Mouse (Mus musculus): ENCODE results near the gene Fgf2. TPM values are rescaled to one million over a fixed set of nuclear protein-coding genes. Genes with fewer than 3 reads are reported as not detected.
A peak's percentile ranks its signal among the peaks of the same experiment; 100 is the strongest.

Fgf2 gene
- polyA plus RNA-seq, 1 experiment from 2014 or later = 1.4 TPM

- Histone ChIP-seq H3K27me3 (no peaks in the 10 kb centered on the region), H3K27ac (no peak overlapping the region), H3K4me3 (no peak overlapping the region), H3K36me3 (no peaks in the 10 kb centered on the region), H3K9me3 (replicated peaks) (no peaks in the 10 kb centered on the region), H3K4me1 (replicated peaks) (no peaks in the 10 kb centered on the region), H3K4me2 (no peak overlapping the region), H3K9ac (no peak overlapping the region)
- ATAC-seq (replicated peaks; ENCODE audit: insufficient number of reproducible peaks, insufficient read depth, low FRiP score, low read depth) = no peak
- WGBS = 59% methylated on average over 3 of the region's 3 CpGs
Observed at GRCm38 (mm10) chr3:37326627-37327026, 21.5 kb upstream of the Fgf2 start.

GRCm38 (mm10) chr3:37328489-37328888, 19.7 kb upstream of the Fgf2 start:
- no peaks in the 10 kb centered on the region for H3K4me1 ChIP-seq (replicated peaks)
- no peak overlapping the region for H3K4me2 ChIP-seq
- 64% methylated on average over 2 of the region's 2 CpGs for WGBS
- H3K36me3 ChIP-seq = no peaks in the 10 kb centered on the region
- H3K27me3 ChIP-seq = no peaks in the 10 kb centered on the region
- H3K27ac ChIP-seq = no peak overlapping the region
- H3K9me3 ChIP-seq (replicated peaks) = no peaks in the 10 kb centered on the region
- H3K9ac ChIP-seq = no peak overlapping the region
- H3K4me3 ChIP-seq = no peak overlapping the region
- ATAC-seq (replicated peaks; ENCODE audit: insufficient number of reproducible peaks, insufficient read depth, low FRiP score, low read depth) = no peak

GRCm38 (mm10) chr3:37329963-37330362, 18.2 kb upstream of the Fgf2 start:
- WGBS = 88% methylated on average over 1 of the region's 1 CpGs
- H3K9ac ChIP-seq = no peak overlapping the region
- H3K27ac ChIP-seq = no peak overlapping the region
- H3K36me3 ChIP-seq = no peaks in the 10 kb centered on the region
- H3K27me3 ChIP-seq = no peaks in the 10 kb centered on the region
- no peak for ATAC-seq (replicated peaks; ENCODE audit: insufficient number of reproducible peaks, insufficient read depth, low FRiP score, low read depth)
- H3K4me2 ChIP-seq = no peak overlapping the region
- no peak overlapping the region for H3K4me3 ChIP-seq
- H3K4me1 ChIP-seq (replicated peaks) = no peaks in the 10 kb centered on the region
- no peaks in the 10 kb centered on the region for H3K9me3 ChIP-seq (replicated peaks)

- no peak for ATAC-seq (replicated peaks; ENCODE audit: insufficient number of reproducible peaks, insufficient read depth, low FRiP score, low read depth)
- Histone ChIP-seq H3K4me3 (no peak overlapping the region), H3K36me3 (no peaks in the 10 kb centered on the region), H3K9me3 (replicated peaks) (no peaks in the 10 kb centered on the region), H3K27me3 (no peaks in the 10 kb centered on the region), H3K9ac (no peak overlapping the region), H3K4me2 (no peak overlapping the region), H3K27ac (no peak overlapping the region), H3K4me1 (replicated peaks) (no peaks in the 10 kb centered on the region)
- 53% methylated on average over 6 of the region's 6 CpGs for whole genome bisulfite sequencing
Observed at GRCm38 (mm10) chr3:37331999-37332449, 16.1 kb upstream of the Fgf2 start.

GRCm38 (mm10) chr3:37334053-37334452, 14.1 kb upstream of the Fgf2 start:
- Histone ChIP-seq H3K9ac (no peak overlapping the region), H3K4me2 (no peak overlapping the region), H3K4me1 (replicated peaks) (no peaks in the 10 kb centered on the region), H3K27me3 (no peaks in the 10 kb centered on the region), H3K36me3 (no peaks in the 10 kb centered on the region), H3K4me3 (no peak overlapping the region), H3K27ac (no peak overlapping the region), H3K9me3 (replicated peaks) (no peaks in the 10 kb centered on the region)
- WGBS = 81% methylated on average over 4 of the region's 4 CpGs
- no peak for ATAC-seq (replicated peaks; ENCODE audit: insufficient number of reproducible peaks, insufficient read depth, low FRiP score, low read depth)

GRCm38 (mm10) chr3:37341110-37341509, 7.0 kb upstream of the Fgf2 start:
- no peak for ATAC-seq (replicated peaks; ENCODE audit: insufficient number of reproducible peaks, insufficient read depth, low FRiP score, low read depth)

GRCm38 (mm10) chr3:37342811-37343210, 5.3 kb upstream of the Fgf2 start:
- ATAC-seq (replicated peaks; ENCODE audit: insufficient number of reproducible peaks, insufficient read depth, low FRiP score, low read depth) = no peak
- H3K9me3 ChIP-seq (replicated peaks) = no peaks in the 10 kb centered on the region
- H3K27ac ChIP-seq = no peak overlapping the region
- H3K4me1 ChIP-seq (replicated peaks) = peaks cover 2% of the 10 kb centered on the region
- no peak overlapping the region for H3K9ac ChIP-seq
- peaks cover 5% of the 10 kb centered on the region for H3K27me3 ChIP-seq
- H3K36me3 ChIP-seq = no peaks in the 10 kb centered on the region
- no peak overlapping the region for H3K4me3 ChIP-seq
- 47% methylated on average over 5 of the region's 5 CpGs for WGBS
- no peak overlapping the region for H3K4me2 ChIP-seq

More at GRCm38 (mm10) chr3:37341110-37341509, 7.0 kb upstream of the Fgf2 start:
- no peaks in the 10 kb centered on the region for H3K9me3 ChIP-seq (replicated peaks)
- no peaks in the 10 kb centered on the region for H3K4me1 ChIP-seq (replicated peaks)
- no peak overlapping the region for H3K27ac ChIP-seq
- no peak overlapping the region for H3K9ac ChIP-seq
- no peaks in the 10 kb centered on the region for H3K36me3 ChIP-seq
- no peak overlapping the region for H3K4me2 ChIP-seq
- WGBS = 57% methylated on average over 5 of the region's 5 CpGs
- H3K4me3 ChIP-seq = no peak overlapping the region
- no peaks in the 10 kb centered on the region for H3K27me3 ChIP-seq

- Histone ChIP-seq H3K27ac (no peak overlapping the region), H3K4me1 (replicated peaks) (peaks cover 14% of the 10 kb centered on the region), H3K36me3 (no peaks in the 10 kb centered on the region), H3K4me2 (peak overlapping the region; percentile 99), H3K9ac (no peak overlapping the region), H3K4me3 (peak overlapping the region; percentile 75), H3K9me3 (replicated peaks) (no peaks in the 10 kb centered on the region), H3K27me3 (peaks cover 25% of the 10 kb centered on the region)
- WGBS = 35% methylated on average over 9 of the region's 9 CpGs
- ATAC-seq (replicated peaks; ENCODE audit: insufficient number of reproducible peaks, insufficient read depth, low FRiP score, low read depth) = no peak
Observed at GRCm38 (mm10) chr3:37347671-37348070, 475 bp upstream of the Fgf2 start.

- Histone ChIP-seq H3K4me2 (peak overlapping the region; percentile 99), H3K27ac (no peak overlapping the region), H3K4me3 (peak overlapping the region; percentile 75), H3K4me1 (replicated peaks) (peaks cover 16% of the 10 kb centered on the region), H3K9me3 (replicated peaks) (no peaks in the 10 kb centered on the region), H3K9ac (no peak overlapping the region), H3K36me3 (no peaks in the 10 kb centered on the region), H3K27me3 (peaks cover 25% of the 10 kb centered on the region)
- no peak for ATAC-seq (replicated peaks; ENCODE audit: insufficient number of reproducible peaks, insufficient read depth, low FRiP score, low read depth)
- WGBS = 16% methylated on average over 8 of the region's 8 CpGs
Observed at GRCm38 (mm10) chr3:37349166-37349548, 1.0 kb downstream of the Fgf2 start.

GRCm38 (mm10) chr3:37350386-37350785, 2.2 kb downstream of the Fgf2 start:
- Histone ChIP-seq H3K9me3 (replicated peaks) (no peaks in the 10 kb centered on the region), H3K27me3 (peaks cover 25% of the 10 kb centered on the region), H3K4me3 (no peak overlapping the region), H3K4me1 (replicated peaks) (peaks cover 19% of the 10 kb centered on the region), H3K27ac (no peak overlapping the region), H3K4me2 (no peak overlapping the region), H3K9ac (no peak overlapping the region), H3K36me3 (no peaks in the 10 kb centered on the region)
- 49% methylated on average over 7 of the region's 7 CpGs for WGBS
- no peak for ATAC-seq (replicated peaks; ENCODE audit: insufficient number of reproducible peaks, insufficient read depth, low FRiP score, low read depth)

- Histone ChIP-seq H3K27me3 (peaks cover 12% of the 10 kb centered on the region), H3K4me2 (no peak overlapping the region), H3K36me3 (no peaks in the 10 kb centered on the region), H3K4me3 (no peak overlapping the region), H3K9ac (no peak overlapping the region), H3K4me1 (replicated peaks) (peaks cover 7% of the 10 kb centered on the region), H3K9me3 (replicated peaks) (no peaks in the 10 kb centered on the region), H3K27ac (no peak overlapping the region)
- ATAC-seq (replicated peaks; ENCODE audit: insufficient number of reproducible peaks, insufficient read depth, low FRiP score, low read depth) = peak; percentile 35; the same call in 1 of the 2 replicates
- 51% methylated on average over 10 of the region's 10 CpGs for WGBS
Observed at GRCm38 (mm10) chr3:37353951-37354481, 5.9 kb downstream of the Fgf2 start.

- H3K9ac ChIP-seq = no peak overlapping the region
- H3K9me3 ChIP-seq (replicated peaks) = no peaks in the 10 kb centered on the region
- H3K27ac ChIP-seq = no peak overlapping the region
- ATAC-seq (replicated peaks; ENCODE audit: insufficient number of reproducible peaks, insufficient read depth, low FRiP score, low read depth) = no peak
- WGBS = 82% methylated on average over 1 of the region's 1 CpGs
- peaks cover 6% of the 10 kb centered on the region; the same call in 1 of the 2 replicates for H3K27me3 ChIP-seq
- H3K36me3 ChIP-seq = no peaks in the 10 kb centered on the region
- no peak overlapping the region for H3K4me2 ChIP-seq
- peaks cover 5% of the 10 kb centered on the region; the same call in 1 of the 2 replicates for H3K4me1 ChIP-seq (replicated peaks)
- no peak overlapping the region for H3K4me3 ChIP-seq
Observed at GRCm38 (mm10) chr3:37354737-37355136, 6.6 kb downstream of the Fgf2 start.

Measured in heart, embryonic 15.5 days (tissue).